Mouse (Mus musculus): ENCODE measurements around the gene Slc10a6. TPM values are rescaled to one million over a fixed set of nuclear protein-coding genes. Genes with fewer than 3 reads are reported as not detected.

The Slc10a6 gene
- polyA plus RNA-seq, 1 experiment from 2014 or later, result 0.08 TPM

DNA sequence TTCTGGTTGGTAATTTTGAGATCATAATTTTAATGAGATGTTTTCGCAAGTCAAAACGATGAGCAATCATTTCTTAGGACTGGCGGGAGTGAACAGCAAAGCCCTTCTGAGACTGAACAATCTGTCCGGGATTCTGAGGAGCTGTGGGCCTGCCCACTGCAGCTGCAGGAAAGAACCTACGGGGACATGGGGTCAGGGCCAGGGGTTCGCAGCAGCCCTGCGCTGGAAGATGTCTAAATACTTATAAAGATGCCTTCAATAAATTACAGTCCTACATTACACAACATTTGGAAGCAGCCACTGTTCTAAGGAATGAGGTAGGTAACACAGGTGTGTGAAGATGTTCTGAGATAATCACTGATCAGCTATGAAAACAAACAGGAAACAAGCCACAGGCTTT is 23.5 kb downstream of the Slc10a6 start:
- 86% methylated on average over 7 of the region's 7 CpGs for WGBS
- H3K4me3 ChIP-seq (ENCODE audit: low read depth, low read length), result no peak overlapping the region
- no peak overlapping the region for H3K9ac ChIP-seq (ENCODE audit: low read length)
- DNase-seq (ENCODE audit: low spot score, missing footprints) (no peak), ATAC-seq (ENCODE audit: low FRiP score) (no peak)
- no peaks in the 10 kb centered on the region for H3K36me3 ChIP-seq (ENCODE audit: control insufficient read depth, insufficient read depth, low read length)
- no peak overlapping the region for H3K27ac ChIP-seq (ENCODE audit: low read depth, low read length)
- H3K27me3 ChIP-seq (ENCODE audit: control insufficient read depth, insufficient read depth, low read length), result no peaks in the 10 kb centered on the region
- no peak overlapping the region for H3K4me2 ChIP-seq
- no peaks in the 10 kb centered on the region for H3K4me1 ChIP-seq (ENCODE audit: control insufficient read depth, insufficient read depth, low read length)
- H3K9me3 ChIP-seq (ENCODE audit: control insufficient read depth, low read length), result no peaks in the 10 kb centered on the region

GRCm38 (mm10) chr5:103603115-103603893 is 25.9 kb downstream of the Slc10a6 start:
- no peaks in the 10 kb centered on the region for H3K36me3 ChIP-seq (ENCODE audit: control insufficient read depth, insufficient read depth, low read length)
- H3K9me3 ChIP-seq (ENCODE audit: control insufficient read depth, low read length), result no peaks in the 10 kb centered on the region
- no peak overlapping the region for H3K4me2 ChIP-seq
- H3K27ac ChIP-seq (ENCODE audit: low read depth, low read length), result no peak overlapping the region
- H3K27me3 ChIP-seq (ENCODE audit: control insufficient read depth, insufficient read depth, low read length), result no peaks in the 10 kb centered on the region
- no peak overlapping the region for H3K9ac ChIP-seq (ENCODE audit: low read length)
- no peak overlapping the region for H3K4me3 ChIP-seq (ENCODE audit: low read depth, low read length)
- 39% methylated on average over 11 of the region's 11 CpGs for WGBS
- ATAC-seq (ENCODE audit: low FRiP score) (0 out of 2 replicates have a peak, but pooled peaks have one; percentile 16), DNase-seq (ENCODE audit: low spot score, missing footprints) (no peak)
- no peaks in the 10 kb centered on the region for H3K4me1 ChIP-seq (ENCODE audit: control insufficient read depth, insufficient read depth, low read length)

- no peaks in the 10 kb centered on the region for H3K36me3 ChIP-seq (ENCODE audit: control insufficient read depth, insufficient read depth, low read length)
- no peak for ATAC-seq (ENCODE audit: low FRiP score)
- no peak for DNase-seq (ENCODE audit: low spot score, missing footprints)
Measured at GRCm38 (mm10) chr5:103598881-103599280, 30.3 kb downstream of the Slc10a6 start.

DNA sequence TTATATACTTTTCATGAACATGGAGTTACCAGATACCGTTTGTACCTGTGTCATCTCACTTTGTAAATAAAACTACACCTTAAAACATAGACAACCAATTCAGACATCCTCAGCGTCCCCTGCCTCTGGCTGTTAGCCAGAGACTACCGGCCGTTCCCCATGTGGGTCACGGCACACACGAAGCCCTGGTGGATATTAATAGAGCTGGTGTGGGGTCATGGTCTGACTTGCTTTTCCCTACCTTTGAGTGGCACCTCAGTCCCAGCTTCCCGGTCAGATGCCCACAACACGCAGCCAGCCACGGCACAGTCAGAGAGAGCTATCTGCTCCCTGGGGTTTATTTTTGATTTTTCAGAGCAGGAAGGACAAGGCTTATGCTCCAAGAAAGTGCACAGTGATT is 30.9 kb downstream of the Slc10a6 start:
- no peak for ATAC-seq (ENCODE audit: low FRiP score)
- no peak overlapping the region for H3K27ac ChIP-seq (ENCODE audit: low read depth, low read length)
- WGBS, result 93% methylated on average over 9 of the region's 9 CpGs
- no peak overlapping the region for H3K4me2 ChIP-seq
- no peaks in the 10 kb centered on the region for H3K36me3 ChIP-seq (ENCODE audit: control insufficient read depth, insufficient read depth, low read length)
- H3K9ac ChIP-seq (ENCODE audit: low read length), result no peak overlapping the region
- DNase-seq (ENCODE audit: low spot score, missing footprints), result no peak
- H3K4me3 ChIP-seq (ENCODE audit: low read depth, low read length), result no peak overlapping the region
- no peaks in the 10 kb centered on the region for H3K27me3 ChIP-seq (ENCODE audit: control insufficient read depth, insufficient read depth, low read length)
- no peaks in the 10 kb centered on the region for H3K9me3 ChIP-seq (ENCODE audit: control insufficient read depth, low read length)
- H3K4me1 ChIP-seq (ENCODE audit: control insufficient read depth, insufficient read depth, low read length), result no peaks in the 10 kb centered on the region

More at GRCm38 (mm10) chr5:103598881-103599280, 30.3 kb downstream of the Slc10a6 start:
- WGBS, result 85% methylated on average over 5 of the region's 5 CpGs
- Histone ChIP-seq H3K27ac (ENCODE audit: low read depth, low read length) (no peak overlapping the region), H3K4me2 (no peak overlapping the region), H3K4me3 (ENCODE audit: low read depth, low read length) (no peak overlapping the region), H3K9me3 (ENCODE audit: control insufficient read depth, low read length) (no peaks in the 10 kb centered on the region), H3K4me1 (ENCODE audit: control insufficient read depth, insufficient read depth, low read length) (no peaks in the 10 kb centered on the region), H3K27me3 (ENCODE audit: control insufficient read depth, insufficient read depth, low read length) (no peaks in the 10 kb centered on the region), H3K9ac (ENCODE audit: low read length) (no peak overlapping the region)

- WGBS, result 77% methylated on average over 6 of the region's 6 CpGs
- Histone ChIP-seq H3K4me3 (ENCODE audit: low read depth, low read length) (no peak overlapping the region), H3K4me2 (no peak overlapping the region), H3K4me1 (ENCODE audit: control insufficient read depth, insufficient read depth, low read length) (no peaks in the 10 kb centered on the region), H3K36me3 (ENCODE audit: control insufficient read depth, insufficient read depth, low read length) (no peaks in the 10 kb centered on the region), H3K9ac (ENCODE audit: low read length) (no peak overlapping the region), H3K9me3 (ENCODE audit: control insufficient read depth, low read length) (no peaks in the 10 kb centered on the region), H3K27ac (ENCODE audit: low read depth, low read length) (no peak overlapping the region), H3K27me3 (ENCODE audit: control insufficient read depth, insufficient read depth, low read length) (no peaks in the 10 kb centered on the region)
- no peak for ATAC-seq (ENCODE audit: low FRiP score)
- DNase-seq (ENCODE audit: low spot score, missing footprints), result no peak
Measured at GRCm38 (mm10) chr5:103597604-103598003, 31.6 kb downstream of the Slc10a6 start.

DNA sequence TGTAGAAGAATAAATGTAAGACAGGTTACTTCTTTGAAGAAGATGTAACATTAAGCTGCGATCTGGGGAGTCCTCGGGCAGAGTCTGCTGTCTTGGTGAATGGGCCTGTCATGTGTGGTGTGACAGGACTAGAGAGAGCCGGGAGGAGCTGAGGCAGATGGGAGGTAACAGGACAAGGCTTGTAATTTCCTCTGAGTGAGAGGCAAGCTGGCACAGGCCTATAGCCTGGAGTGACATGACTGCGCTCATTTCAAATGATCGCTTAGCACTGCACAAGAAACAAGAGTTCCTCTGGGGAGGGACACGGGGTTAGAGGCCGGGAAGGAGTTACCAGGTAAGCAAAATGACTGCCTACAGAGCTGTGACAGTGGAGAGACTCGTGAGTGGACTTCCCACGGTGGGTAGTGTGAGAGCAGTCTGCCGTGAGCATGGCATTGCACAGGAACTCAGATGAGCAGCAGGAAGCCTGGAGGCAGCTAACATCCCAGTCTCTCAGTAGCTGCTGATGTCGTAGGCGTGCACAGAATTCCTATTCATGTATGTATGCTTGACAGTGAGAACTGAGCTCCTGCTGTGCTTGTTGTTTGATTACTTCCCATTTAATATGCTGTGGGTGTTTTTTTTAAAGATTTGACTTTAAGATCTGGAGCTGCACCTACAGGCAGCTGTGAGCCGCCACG is 32.6 kb downstream of the Slc10a6 start:
- DNase-seq (ENCODE audit: low spot score, missing footprints) (no peak), ATAC-seq (ENCODE audit: low FRiP score) (no peak)
- H3K27ac ChIP-seq (ENCODE audit: low read depth, low read length), result no peak overlapping the region

DNA sequence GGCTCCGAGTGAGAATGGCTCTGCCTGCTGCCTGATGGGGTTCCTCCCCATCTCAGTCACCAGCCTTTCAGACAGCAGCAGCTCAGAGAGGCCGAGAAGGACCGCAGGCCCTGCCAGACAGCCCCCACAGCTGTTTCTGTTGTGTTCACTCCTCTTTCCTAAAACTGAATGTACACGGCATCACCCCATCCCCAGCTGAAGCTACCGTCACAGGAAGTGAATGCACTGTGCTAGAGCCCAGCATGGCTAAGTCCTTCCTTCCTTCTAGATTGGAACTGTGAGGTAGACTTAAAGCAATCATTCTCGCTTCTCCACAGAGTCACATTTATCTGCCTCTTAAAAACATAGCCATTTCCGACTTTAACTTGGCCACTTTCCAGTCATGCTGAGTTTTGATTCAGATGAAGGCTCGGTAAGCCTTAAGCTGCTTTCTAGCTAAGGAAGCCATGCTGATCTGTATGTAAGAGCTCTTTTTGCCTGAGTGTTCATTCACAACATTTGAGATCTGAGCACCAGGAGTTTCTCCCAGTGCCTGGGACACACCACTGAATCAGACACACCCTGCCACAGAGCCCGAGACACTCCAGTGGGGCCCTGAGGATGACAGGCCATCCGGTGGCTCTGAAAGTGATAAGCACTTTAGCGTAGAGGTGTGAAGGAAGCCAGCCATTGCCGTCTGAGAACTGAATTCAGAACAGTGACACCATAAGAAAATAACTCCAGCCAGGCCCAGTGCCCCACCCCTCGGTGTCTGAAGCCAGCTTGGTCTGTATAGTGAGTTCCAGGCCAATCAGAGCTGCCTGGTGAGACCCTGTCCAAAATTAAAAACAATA is 33.6 kb downstream of the Slc10a6 start:
- 86% methylated on average over 13 of the region's 13 CpGs for WGBS
- H3K27me3 ChIP-seq (ENCODE audit: control insufficient read depth, insufficient read depth, low read length), result no peaks in the 10 kb centered on the region
- no peaks in the 10 kb centered on the region for H3K4me1 ChIP-seq (ENCODE audit: control insufficient read depth, insufficient read depth, low read length)
- no peaks in the 10 kb centered on the region for H3K36me3 ChIP-seq (ENCODE audit: control insufficient read depth, insufficient read depth, low read length)
- H3K9me3 ChIP-seq (ENCODE audit: control insufficient read depth, low read length), result no peaks in the 10 kb centered on the region
- no peak overlapping the region for H3K9ac ChIP-seq (ENCODE audit: low read length)
- ATAC-seq (ENCODE audit: low FRiP score), result no peak
- no peak overlapping the region for H3K27ac ChIP-seq (ENCODE audit: low read depth, low read length)
- H3K4me2 ChIP-seq, result no peak overlapping the region
- H3K4me3 ChIP-seq (ENCODE audit: low read depth, low read length), result no peak overlapping the region
- no peak for DNase-seq (ENCODE audit: low spot score, missing footprints)

More for the DNA sequence above, 32.6 kb downstream of the Slc10a6 start:
- Histone ChIP-seq H3K36me3 (ENCODE audit: control insufficient read depth, insufficient read depth, low read length) (no peaks in the 10 kb centered on the region), H3K9ac (ENCODE audit: low read length) (no peak overlapping the region), H3K4me3 (ENCODE audit: low read depth, low read length) (no peak overlapping the region), H3K27me3 (ENCODE audit: control insufficient read depth, insufficient read depth, low read length) (no peaks in the 10 kb centered on the region), H3K9me3 (ENCODE audit: control insufficient read depth, low read length) (no peaks in the 10 kb centered on the region), H3K4me2 (no peak overlapping the region), H3K4me1 (ENCODE audit: control insufficient read depth, insufficient read depth, low read length) (no peaks in the 10 kb centered on the region)
- WGBS, result 86% methylated on average over 14 of the region's 14 CpGs

- no peak overlapping the region for H3K4me3 ChIP-seq (ENCODE audit: low read depth, low read length)
- H3K36me3 ChIP-seq (ENCODE audit: control insufficient read depth, insufficient read depth, low read length), result no peaks in the 10 kb centered on the region
- 90% methylated on average over 9 of the region's 9 CpGs for WGBS
- H3K4me1 ChIP-seq (ENCODE audit: control insufficient read depth, insufficient read depth, low read length), result no peaks in the 10 kb centered on the region
- no peak overlapping the region for H3K4me2 ChIP-seq
- H3K27ac ChIP-seq (ENCODE audit: low read depth, low read length), result no peak overlapping the region
- ATAC-seq (ENCODE audit: low FRiP score) (no peak), DNase-seq (ENCODE audit: low spot score, missing footprints) (no peak)
- no peaks in the 10 kb centered on the region for H3K9me3 ChIP-seq (ENCODE audit: control insufficient read depth, low read length)
- H3K27me3 ChIP-seq (ENCODE audit: control insufficient read depth, insufficient read depth, low read length), result no peaks in the 10 kb centered on the region
- H3K9ac ChIP-seq (ENCODE audit: low read length), result no peak overlapping the region
Measured at GRCm38 (mm10) chr5:103593575-103593974, 35.6 kb downstream of the Slc10a6 start.
